Mouse (Mus musculus) fat pad, adult 2 months (tissue): ENCODE measurements around the gene Gm9495.
"Not testable (repeated sequence)": the region's sequence is repeated elsewhere in the genome, so short reads cannot be mapped to it uniquely, and the experiment has no call there.

Experiments
- DNase-seq: peaks from one replicate; pipeline ENCODE4 v3.0.0-alpha.2; 2011; ENCODE audit warnings: low read depth, low spot score; ENCODE audit errors: extremely low read depth

The Gm9495 gene

DNA sequence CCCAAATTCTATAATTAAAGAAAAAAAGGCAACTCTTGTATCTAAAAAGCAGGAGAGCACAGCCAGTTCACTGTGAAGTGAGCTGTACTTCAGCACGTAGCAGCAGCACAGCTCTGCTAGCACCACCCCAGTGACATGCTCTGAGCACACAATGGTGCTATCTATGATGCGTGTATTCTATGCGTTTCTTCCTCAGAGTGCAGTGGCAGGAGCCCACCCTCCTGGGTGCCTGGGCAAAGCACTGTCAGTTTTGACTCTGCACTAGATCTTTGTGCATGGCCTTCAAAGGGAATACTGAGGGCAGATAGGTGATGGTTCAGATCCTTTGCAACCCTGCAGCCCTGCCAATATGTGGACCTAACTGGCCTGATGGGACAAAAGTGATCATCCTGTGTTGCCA, at the start of gene Gm9495:
TSS of gene Gm9495 (minus strand) at position 101 of the 400 bp plus-strand sequence.
- DNase-seq, result not testable (repeated sequence)

DNA sequence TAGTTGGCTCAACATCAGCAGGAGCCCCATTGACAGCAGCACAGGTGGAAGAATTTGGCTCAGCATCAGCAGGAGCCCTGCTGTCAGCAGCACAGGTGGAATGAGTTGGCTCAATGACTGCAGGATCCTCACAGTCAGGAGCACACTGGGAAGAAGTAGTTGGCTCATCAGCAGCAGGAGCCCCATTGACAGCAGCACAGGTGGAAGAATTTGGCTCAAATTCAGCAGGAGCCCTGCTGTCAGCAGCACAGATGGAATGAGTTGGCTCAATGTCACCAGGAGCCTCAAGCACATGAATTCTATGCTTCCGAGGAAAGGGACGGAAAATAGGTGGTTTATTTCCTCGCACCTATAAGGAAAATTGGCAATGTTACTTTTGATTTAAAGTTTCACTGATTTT, 21.6 kb upstream of the Gm9495 start:
- DNase-seq, result not testable (repeated sequence)

DNA sequence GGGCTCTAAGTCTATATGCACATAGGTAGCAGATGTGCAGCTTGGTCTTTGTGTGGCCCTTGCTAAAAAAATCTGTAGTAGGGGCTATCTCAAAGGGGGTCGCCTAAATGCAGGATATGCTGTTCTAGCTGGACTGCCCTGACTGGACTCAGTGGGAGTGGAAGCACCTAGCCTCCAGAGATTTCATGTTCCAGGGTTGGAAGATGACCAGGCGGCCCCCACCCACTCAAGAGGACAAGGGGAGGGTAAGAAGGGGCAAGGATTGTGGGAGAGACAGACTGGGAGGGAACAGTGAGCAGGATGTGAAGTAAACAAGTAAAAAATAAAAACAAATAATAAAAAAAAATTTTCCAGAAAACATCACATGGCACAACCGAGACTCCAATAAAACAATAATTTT, 33.3 kb downstream of the Gm9495 start:
- DNase-seq, result not testable (repeated sequence)

DNA sequence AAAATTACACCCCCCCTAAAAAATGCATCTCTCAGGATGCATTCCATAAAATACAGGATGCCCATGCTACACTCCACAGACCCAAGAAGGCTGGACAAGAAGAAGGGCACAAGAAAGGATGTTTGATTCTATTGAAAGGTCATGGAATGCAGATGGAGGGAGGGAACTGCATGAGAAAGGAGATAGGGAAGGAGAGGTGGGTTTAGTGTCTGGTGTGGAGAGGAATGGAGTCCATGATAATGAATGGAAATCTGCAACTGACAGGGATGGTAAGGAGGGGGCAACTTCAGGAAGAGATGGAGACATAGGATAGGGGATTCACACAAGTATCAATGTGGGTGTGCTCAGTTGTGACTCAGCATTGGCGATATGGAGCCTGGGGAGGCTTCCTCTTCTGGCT, 39.0 kb downstream of the Gm9495 start:
- DNase-seq, result no peak

DNA sequence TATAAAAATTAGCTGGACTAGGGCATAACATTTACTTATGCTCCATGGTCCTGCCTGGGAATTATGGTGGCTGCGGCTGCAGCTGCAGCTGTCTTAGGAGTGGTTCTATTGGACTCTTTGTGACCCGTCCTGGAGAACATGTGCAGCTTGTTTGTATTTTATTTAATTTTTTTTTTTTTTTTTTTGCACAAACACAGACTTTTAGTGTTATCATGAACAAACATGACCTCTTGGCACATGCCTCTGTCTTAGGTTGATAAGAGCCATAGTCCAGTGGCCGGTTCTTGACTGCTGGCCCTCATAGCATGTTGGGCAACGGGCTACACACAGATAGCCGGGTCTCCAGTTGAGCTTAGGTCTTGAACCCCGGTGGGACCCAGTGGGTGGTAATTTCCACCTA, 48.6 kb downstream of the Gm9495 start:
- DNase-seq, result no peak

DNA sequence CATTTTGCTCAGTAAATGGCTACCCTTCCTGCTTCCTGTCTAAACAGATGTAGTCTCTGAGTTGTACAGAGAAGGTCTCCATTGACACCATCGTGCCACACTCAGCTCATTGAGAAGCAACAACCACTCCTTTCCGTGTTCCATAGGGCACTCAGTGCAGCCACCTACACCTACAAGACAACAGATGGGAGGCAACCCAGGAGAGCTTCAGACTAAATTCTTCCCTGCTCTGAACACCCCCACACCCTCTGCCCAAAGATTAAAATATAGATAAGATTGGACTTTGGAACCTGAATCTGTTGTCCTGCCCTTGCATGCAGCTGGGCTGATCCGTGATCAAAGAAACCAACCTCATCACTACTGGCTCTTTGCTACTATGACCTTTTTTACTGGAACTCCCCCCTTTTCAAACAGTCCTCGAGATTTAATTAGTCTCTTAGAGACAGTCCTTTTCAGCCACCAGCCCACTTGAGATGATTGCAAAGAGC, 53.4 kb downstream of the Gm9495 start:
- DNase-seq, result no peak

DNA sequence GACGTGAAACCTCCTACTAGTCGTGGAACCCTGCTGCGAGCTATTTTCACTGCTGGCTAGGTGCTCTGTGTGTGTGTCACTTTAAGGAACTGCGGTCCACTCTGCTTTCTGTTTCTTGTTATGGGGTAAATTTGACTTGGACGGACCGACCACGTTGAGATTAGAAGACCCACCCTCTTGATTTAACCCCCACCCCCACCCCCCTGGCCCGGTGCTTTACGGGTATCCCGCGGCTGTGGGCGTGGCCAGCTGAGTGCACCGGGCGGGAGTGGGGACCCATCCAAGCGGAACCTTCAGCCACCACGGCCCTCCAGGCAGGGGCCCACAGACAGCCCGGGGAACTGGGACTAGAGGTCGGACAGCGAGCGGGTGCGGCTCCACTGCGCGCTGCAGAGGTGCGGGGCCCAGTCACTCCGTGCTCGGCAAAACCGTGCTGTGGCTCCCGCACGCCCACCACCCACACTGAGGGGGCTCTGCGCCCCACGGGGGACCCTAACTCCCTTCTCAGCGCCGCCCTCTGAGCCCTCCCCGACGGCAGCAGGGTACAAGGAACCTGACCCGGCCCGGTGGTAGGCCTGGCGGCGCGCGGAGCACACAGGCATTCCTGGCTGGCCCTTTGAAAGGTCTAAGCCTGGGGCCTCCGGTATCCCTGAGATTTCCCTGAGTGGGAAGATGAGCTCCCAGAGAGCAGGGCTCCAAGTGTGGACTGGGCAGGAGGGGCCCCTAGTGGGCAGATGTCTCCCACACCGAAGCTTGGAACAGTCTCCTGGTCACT, 54.0 kb downstream of the Gm9495 start:
- no peak for DNase-seq

DNA sequence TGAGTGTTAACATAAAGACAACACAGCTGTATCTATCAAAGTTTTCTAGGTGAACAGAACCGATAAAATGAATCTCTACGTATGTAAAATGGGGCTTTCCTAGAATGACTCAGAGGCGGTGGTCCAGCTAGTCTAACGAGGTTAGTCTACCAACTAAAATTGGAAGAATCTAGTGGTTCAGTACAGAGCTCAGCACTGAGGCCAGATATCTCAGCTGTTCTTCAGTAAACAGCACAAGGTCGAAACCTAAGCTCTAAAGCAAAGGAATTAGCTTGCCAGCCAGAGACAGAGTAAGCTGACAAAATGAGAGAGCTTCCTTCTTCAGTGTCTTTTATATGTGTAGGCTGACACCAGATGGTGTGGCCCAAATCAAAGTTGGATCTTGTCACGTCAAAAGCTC, 57.2 kb downstream of the Gm9495 start:
- no peak for DNase-seq

DNA sequence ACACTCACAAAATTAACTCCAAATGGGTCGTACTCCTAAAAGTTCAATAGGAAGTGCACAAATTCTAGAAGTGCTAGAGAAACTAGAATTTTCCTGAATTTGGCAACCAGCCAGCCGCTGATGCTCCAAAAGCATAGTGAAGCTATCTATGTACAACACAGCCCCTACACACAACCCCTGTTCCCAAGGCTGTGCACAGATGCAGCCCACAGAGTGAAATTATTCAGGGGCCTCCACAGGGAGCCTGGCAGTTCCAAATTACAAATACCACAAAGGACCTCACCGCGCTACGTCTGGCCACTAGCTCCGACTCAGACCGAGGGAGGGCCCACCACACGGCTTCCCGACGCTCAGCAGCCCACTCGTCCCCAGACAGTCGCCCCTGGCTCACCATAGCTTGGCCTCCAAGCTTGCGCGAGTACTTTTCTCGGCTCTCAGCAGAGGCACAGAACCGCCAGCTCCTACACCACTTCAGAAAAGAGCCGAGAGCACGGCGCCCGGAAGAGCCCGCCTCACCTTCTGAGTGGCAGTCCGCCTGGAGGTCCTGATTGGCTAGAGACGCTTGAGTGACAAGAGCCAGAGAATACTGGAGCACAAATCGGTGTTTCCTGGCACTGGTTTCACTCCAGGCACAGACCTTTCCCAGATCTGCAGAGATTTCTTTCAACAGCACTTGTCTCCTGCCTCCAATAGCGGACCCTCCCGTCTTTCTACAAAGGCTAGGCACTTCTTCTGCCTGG, 58.1 kb downstream of the Gm9495 start:
- DNase-seq, result peak; percentile 68

DNA sequence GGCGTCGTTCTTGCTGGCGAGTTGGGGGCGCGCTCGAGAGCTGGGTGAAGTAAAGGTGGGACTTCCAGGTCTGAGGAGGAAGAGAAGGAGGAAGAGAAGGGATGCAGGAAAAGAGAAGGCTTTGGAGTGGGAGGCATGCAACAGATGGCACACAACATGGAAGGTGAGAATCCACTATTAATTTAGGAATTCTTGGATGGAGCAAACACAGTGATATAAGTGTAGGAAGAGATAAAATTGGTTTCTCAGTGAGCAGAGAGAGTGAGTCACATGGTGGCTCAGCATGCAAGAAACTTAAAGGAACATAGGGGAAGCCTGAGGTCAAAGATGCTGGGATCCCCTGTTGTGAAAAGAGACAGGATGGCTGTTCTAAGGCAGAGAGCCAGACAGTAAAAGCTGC, 69.0 kb downstream of the Gm9495 start:
- DNase-seq, result no peak
